Comparison of ENCODE assay signal across 9 mouse cellular contexts in genomic region chr10:54040261-54041165, GRCm38 (mm10). TPM values are rescaled to one million over a fixed set of nuclear protein-coding genes. Genes with fewer than 3 reads are reported as not detected.
DNase-seq lines count a peak whose midpoint lies in the region; ATAC-seq lines count a peak whose summit lies in the region.
"Had no signal": no experiment of that assay in that cellular context is flagged by ENCODE, and none has a peak within 500 bp of the region (broad histone marks: within the 10 kb centered on the region; RNA-seq: fewer than 3 reads in every experiment).

No protein-coding gene starts in this region.

- H3K4me3 ChIP-seq in hindbrain, embryonic 14.5 days (replicated peaks; ENCODE audit: low read length) = no peak overlapping the region
- no peak overlapping the region for H3K4me3 ChIP-seq in hindbrain, embryonic 12.5 days
- H3K4me3 ChIP-seq in heart, embryonic 13.5 days = no peak overlapping the region
- H3K4me3 ChIP-seq in midbrain, embryonic 10.5 days = no peak overlapping the region
- H3K4me3 ChIP-seq: midbrain, embryonic 12.5 days had no signal

- no peak overlapping the region for H3K9ac ChIP-seq in hindbrain, embryonic 14.5 days
- H3K9ac ChIP-seq in hindbrain, embryonic 12.5 days = no peak overlapping the region
- no peak overlapping the region for H3K9ac ChIP-seq in heart, embryonic 13.5 days
- H3K9ac ChIP-seq: midbrain, embryonic 12.5 days had no signal

- no peaks in the 10 kb centered on the region for H3K9me3 ChIP-seq in hindbrain, embryonic 14.5 days (ENCODE audit: control insufficient read depth, low read length)
- no peaks in the 10 kb centered on the region for H3K9me3 ChIP-seq in hindbrain, embryonic 12.5 days (replicated peaks)
- no peaks in the 10 kb centered on the region for H3K9me3 ChIP-seq in heart, embryonic 13.5 days
- no peaks in the 10 kb centered on the region for H3K9me3 ChIP-seq in midbrain, embryonic 10.5 days (replicated peaks)
- H3K9me3 ChIP-seq: midbrain, embryonic 12.5 days had no signal

- 87% methylated on average over 11 of the region's 11 CpGs for WGBS in hindbrain, embryonic 14.5 days
- 91% methylated on average over 11 of the region's 11 CpGs for WGBS in hindbrain, embryonic 12.5 days
- 35% methylated on average over 11 of the region's 11 CpGs for WGBS in heart, embryonic 13.5 days
- 87% methylated on average over 11 of the region's 11 CpGs for WGBS in midbrain, embryonic 10.5 days

- H3K4me2 ChIP-seq in hindbrain, embryonic 14.5 days (replicated peaks) = no peak overlapping the region
- H3K4me2 ChIP-seq in hindbrain, embryonic 12.5 days (replicated peaks) = no peak overlapping the region
- H3K4me2 ChIP-seq in heart, embryonic 13.5 days = peak overlapping the region; percentile 18
- H3K4me2 ChIP-seq: midbrain, embryonic 12.5 days had no signal

- H3K27ac ChIP-seq in hindbrain, embryonic 14.5 days = no peak overlapping the region
- no peak overlapping the region for H3K27ac ChIP-seq in hindbrain, embryonic 12.5 days
- peak overlapping the region; percentile 78 for H3K27ac ChIP-seq in heart, embryonic 13.5 days (replicated peaks)
- no peak overlapping the region for H3K27ac ChIP-seq in midbrain, embryonic 10.5 days (replicated peaks)
- H3K27ac ChIP-seq: midbrain, embryonic 12.5 days had no signal

- no peak for DNase-seq in hindbrain, embryonic 14.5 days (ENCODE audit: low spot score)
- DNase-seq in NIH3T3 (ENCODE audit: low read depth) = peak; percentile 43
- DNase-seq in lung, adult 18-20 months = peak; percentile 66 to 77
- DNase-seq in spleen, adult 12 weeks (ENCODE audit: low spot score) = peak; percentile 48
- no peak for DNase-seq in midbrain, embryonic 10.5 days (ENCODE audit: low spot score)
- DNase-seq in kidney, postnatal 4 days = no peak

- peak; percentile 48; the same call in 1 of the 2 replicates for ATAC-seq in hindbrain, embryonic 14.5 days (ENCODE audit: low FRiP score)
- no peak for ATAC-seq in hindbrain, embryonic 12.5 days (ENCODE audit: low FRiP score)
- ATAC-seq in heart, embryonic 13.5 days (ENCODE audit: extremely low read depth, insufficient number of reproducible peaks, low FRiP score, low TSS enrichment) = peak; percentile 34; the same call in 1 of the 2 replicates

- no peaks in the 10 kb centered on the region for H3K4me1 ChIP-seq in hindbrain, embryonic 14.5 days (replicated peaks; ENCODE audit: control insufficient read depth, insufficient read depth, low read length)
- H3K4me1 ChIP-seq in hindbrain, embryonic 12.5 days = no peaks in the 10 kb centered on the region
- H3K4me1 ChIP-seq in heart, embryonic 13.5 days = peaks cover 43% of the 10 kb centered on the region
- H3K4me1 ChIP-seq in midbrain, embryonic 10.5 days = no peaks in the 10 kb centered on the region
- H3K4me1 ChIP-seq: midbrain, embryonic 12.5 days had no signal

- H3K27me3 ChIP-seq in hindbrain, embryonic 14.5 days (ENCODE audit: control insufficient read depth, insufficient read depth, low read length) = no peaks in the 10 kb centered on the region
- no peaks in the 10 kb centered on the region for H3K27me3 ChIP-seq in hindbrain, embryonic 12.5 days
- H3K27me3 ChIP-seq in heart, embryonic 13.5 days (replicated peaks) = no peaks in the 10 kb centered on the region
- H3K27me3 ChIP-seq in midbrain, embryonic 10.5 days (ENCODE audit: low read depth, poor library complexity, severe bottlenecking) = no peaks in the 10 kb centered on the region
- H3K27me3 ChIP-seq: midbrain, embryonic 12.5 days had no signal

- H3K36me3 ChIP-seq in hindbrain, embryonic 14.5 days (replicated peaks; ENCODE audit: control insufficient read depth, insufficient read depth) = no peaks in the 10 kb centered on the region
- no peaks in the 10 kb centered on the region for H3K36me3 ChIP-seq in hindbrain, embryonic 12.5 days
- no peaks in the 10 kb centered on the region for H3K36me3 ChIP-seq in heart, embryonic 13.5 days
- H3K36me3 ChIP-seq in midbrain, embryonic 10.5 days = no peaks in the 10 kb centered on the region
- H3K36me3 ChIP-seq: midbrain, embryonic 12.5 days had no signal

RNA-seq across cellular contexts. Expression of gene Man1a, which starts 35.9 kb away (rescaled TPM):
- polyA plus RNA-seq in hindbrain, embryonic 14.5 days (2014; fragmentation: Nextera tagmentation; extraction: Ambion mirVana) = 7.6 and 7.9 TPM in 2 replicates
- 5.3 and 6.4 TPM in 2 replicates for polyA plus RNA-seq in hindbrain, embryonic 12.5 days (2016; fragmentation: Nextera tagmentation; extraction: Ambion mirVana)
- 4.2 and 4.3 TPM in 2 replicates for polyA plus RNA-seq in heart, embryonic 13.5 days (2015; fragmentation: Nextera tagmentation; extraction: Ambion mirVana)
- 1.3 TPM in 2 replicates for polyA plus RNA-seq in midbrain, embryonic 10.5 days (2016; fragmentation: Nextera tagmentation; extraction: Ambion mirVana)

Comparison
In these comparisons a context has a peak if more than half of its experiments do, and no peak if none do; other contexts are left out.
1. DNase-seq: peak in NIH3T3 (single experiment), lung, adult 18-20 months (2 of 2) and spleen, adult 12 weeks (single experiment); none in hindbrain, embryonic 14.5 days (single experiment), midbrain, embryonic 10.5 days (single experiment) and kidney, postnatal 4 days (0 of 2).